Mouse (Mus musculus) heart, adult 8-10 months (tissue): ENCODE measurements at regions not wholly inside any gene's neighbourhood (a gene's known extent, or its start where the extent isn't known, plus 50 kb on each side); places are given as distances from the start of the nearest gene placed in this dataset.

Source experiments
- DNase-seq: peaks from one replicate; pipeline ENCODE4 v3.0.0; 2022; ENCODE audit warnings: low spot score

DNA sequence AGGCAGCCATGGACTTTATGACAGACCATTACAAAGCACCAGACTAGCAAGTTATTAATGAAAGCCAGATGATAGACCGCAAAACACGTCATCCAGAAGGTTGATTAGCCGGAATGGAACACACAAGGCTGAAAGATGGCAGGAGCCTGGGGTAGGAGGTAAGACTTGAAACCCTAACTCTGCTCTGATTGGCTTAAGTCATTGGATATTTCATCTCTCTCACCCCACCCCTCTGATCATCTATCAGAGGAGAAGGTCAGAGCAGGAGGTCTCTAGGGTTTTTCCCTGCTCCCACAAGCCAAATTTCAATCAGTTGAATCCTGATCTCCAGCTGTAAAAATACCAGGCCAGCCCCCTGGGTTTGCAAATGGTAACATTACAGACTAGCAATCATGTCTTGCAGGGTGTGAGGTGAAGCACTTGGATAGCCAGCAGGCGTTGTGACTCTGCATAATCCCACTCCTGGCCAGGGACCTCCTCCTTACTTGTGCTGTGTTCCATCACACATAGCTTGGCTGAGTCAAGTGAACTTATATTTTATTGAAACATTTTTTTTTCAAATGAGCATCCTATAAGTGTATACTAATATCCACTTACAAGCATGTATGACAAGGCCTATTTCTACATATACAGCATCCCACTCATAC is 114.6 kb upstream of the Tnp1 start:
- no peak for DNase-seq

DNA sequence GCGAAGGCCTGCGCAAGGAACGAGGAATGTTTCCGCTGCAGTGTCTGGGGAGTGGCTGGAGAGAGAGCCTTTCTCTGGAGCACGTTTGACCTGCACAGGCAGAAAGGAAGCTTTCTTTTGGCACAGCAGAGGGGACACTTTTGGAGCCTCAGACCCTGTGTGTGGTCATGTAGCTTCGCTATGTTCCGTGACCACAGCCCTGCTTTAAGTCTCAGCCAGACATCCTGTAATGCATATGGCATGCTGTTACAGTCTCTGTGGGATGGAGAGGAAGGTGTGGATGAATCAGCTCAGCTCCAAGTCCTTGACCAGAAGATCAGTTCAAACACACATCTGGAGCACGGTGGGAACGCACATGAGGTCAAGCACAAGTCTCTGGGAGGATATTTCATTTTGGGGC is 107.3 kb upstream of the Tnp1 start:
- DNase-seq: no peak

DNA sequence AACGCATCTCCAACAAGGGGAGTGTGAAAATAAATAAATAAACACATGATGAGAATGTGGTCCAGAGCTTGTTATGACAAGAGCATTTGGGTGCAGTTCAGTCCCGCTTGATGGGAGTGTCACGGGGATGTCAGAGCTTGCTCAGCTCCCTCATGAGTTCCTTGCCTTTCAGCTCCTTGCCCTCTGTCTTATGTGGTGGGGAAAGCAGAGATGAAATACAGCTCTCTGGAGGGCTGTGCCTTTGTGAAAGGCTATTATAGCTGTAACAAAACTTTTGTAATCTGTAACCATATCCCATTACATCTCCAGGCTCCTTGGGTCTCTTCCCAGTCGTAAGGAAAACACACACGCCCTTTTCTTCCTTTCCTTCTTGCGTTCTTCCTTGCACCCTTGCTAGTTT is 103.0 kb upstream of the Tnp1 start:
- DNase-seq: no peak

DNA sequence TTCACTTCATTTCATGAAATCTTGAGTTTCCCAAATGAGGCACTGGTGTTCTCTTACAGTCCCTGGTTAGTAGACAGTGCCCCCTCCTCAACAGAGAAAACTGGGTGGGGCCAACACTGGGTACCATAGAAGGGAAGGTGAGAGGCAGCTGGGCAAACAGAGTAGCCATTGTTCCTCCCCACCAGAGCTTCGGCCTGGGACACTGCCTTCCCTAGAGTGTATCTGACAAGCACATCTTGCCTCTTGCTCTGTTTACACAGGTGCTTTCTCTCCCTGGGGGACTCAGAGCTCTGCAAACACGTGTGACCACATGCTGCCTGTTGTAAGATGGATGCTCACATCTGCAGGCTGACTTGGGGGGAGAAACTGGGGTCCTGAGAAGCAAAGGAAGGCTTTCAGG is 100.8 kb upstream of the Tnp1 start:
- no peak for DNase-seq

DNA sequence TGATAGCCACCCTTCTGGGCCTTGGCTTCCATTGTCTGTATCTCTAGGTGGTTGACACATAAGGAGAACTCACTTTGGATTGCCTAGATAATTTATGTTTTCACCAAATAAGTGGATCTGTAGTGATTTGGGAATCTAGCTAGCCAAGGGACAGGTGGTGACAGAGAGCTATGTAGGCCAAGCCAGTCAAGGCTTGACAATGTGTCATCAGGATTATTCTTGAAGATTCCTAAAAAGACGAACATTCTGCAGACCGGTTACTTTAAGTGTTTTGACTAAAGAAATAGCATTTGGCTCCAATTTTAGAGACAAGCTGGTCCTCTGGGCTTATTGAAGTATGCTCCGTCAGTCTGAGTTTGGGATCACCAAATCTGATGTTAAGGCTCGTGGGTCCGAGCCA is 100.1 kb upstream of the Tnp1 start:
- DNase-seq: no peak

DNA sequence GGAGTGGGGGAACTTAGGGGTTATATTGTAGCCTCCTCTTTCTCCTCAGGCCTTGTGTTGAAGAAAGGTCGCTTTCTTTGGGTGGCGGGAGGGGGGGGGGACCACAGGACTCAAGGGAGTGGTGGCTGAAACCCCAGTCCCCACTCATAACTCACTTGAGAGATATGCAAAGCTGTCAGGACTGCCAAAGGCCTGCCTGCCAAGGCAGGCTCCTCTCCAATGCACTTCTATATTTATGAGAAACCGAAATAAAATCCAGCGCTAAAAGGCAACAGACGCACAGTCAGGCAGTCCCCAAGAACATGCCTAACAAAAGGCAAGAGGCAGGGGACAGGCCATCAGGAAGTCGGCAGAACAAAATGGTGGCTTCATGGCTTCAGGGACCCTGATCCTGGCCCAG is 97.4 kb upstream of the Tnp1 start:
- peak; percentile 32 for DNase-seq

DNA sequence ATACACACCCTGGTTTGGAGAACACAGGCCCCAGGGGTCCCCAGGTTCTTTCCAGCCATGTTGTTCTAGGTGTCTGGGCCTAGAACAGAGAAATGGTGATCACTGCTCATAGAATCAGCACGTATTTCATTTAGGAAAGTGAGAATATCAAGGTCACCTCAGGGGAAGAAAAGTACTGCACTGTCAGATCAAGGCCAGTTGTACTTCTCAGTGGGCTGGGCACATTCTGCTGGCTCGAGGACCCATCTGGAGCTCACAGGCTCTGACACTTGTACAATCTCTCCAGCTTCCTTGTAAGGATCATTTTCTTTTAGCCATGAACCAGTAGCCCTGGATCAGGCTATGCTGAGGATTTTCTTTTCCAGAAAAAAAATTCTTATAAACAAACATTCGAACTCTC is 97.0 kb upstream of the Tnp1 start:
- DNase-seq: no peak

DNA sequence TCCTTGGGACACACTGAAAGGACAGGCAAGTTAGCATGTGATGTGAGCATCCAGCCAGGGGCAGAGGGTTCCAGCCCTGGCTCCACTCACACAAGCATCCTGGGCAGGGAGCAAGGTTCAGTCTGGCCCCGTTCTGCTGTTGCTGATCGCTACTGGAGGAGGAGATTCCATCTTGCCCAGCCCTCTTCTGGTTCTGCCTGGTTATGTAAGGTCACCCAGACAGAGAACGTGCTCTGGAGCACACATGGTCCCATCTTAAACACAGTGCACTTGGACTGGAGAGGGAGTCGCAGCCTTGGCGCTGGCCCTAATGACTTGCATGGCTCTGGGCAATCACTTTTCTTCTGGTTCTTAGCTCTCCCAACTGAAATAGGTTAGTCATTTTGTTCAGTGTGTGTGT is 96.2 kb upstream of the Tnp1 start:
- DNase-seq: peak; percentile 17

DNA sequence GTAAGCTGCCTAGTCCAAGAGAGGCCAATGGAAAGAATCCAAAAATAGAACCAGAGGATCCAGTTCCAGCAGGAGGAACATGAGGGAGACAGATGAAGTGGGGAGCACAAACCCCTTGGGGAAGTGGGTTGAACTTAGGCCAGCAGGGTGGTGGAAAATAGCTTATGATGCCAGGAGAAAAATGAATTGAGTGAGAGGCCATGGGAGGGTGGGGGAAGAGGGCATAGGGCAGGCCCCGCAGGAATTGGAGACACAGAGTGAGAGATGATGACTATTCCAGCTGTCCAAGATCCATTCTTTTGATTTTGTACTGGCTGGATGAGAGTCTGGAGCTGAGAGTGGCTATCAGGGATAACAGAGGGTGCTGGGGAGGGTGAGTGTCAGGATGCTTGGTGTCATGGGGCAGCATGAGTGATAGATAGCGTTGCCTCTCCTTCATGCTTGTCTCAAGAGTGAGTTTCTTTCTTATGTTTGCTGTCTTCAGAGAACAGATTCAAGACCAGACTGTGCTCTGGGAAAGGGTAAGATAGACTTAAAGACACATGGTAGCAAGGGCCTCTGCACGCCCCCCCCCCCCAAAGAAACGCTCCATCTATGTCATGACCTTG is 90.3 kb upstream of the Tnp1 start:
- DNase-seq: peak; percentile 60

DNA sequence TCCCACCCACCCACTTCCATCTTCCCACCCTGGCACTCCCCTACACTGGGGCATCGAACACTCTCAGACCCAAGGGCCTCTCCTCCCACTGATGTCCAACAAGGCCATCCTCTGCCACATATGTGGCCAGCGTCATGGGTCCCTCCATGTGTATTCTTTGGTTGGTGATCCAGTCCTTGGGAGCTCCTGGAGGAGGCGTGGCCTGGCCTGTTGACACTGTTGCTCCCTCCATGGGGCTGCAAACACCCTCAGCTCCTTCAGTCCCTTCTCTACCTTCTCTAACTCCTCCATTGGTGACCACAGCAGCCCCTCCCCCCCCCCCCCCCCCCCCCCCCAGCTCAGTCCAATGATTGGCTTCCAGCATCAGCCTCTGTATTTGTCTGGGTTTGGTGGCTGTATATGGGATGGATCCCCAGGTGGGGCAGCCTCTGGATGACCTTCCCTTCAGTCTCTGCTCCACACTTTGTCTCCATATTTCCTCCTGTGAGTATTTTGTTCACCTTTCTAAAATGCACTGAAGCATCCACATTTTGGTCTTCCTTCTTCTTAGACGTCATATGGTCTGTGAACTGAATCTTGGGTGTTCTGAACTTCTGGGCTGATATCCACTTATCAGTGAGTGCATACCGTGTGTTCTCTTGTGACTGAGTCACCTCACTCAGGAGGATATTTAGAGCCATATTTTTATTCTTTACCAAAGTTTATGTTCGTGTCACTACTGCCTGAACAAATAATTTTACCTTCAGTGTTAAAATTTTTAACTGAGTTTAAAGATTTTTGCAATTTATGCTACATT is 82.1 kb upstream of the Tnp1 start:
- no peak for DNase-seq

DNA sequence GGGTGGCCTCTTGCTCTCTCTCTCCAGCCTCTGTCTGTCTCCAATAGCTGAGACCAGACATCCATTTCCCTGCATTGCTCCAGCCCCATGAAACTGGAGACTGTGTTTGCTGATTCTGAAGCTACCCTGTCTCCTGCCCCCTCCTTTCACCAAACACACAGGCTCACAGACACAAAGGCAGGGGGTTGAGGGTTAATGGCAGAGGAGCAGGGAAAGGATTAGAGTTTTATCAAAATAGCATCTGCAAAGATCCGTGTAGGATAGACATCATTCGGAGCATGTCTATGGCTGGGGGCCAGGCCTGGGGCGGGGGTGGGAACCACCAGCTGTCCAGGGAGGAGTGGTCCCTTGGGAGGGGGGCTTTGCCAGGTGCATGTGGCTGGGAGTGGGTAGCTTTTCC is 73.9 kb upstream of the Tnp1 start:
- DNase-seq: no peak

DNA sequence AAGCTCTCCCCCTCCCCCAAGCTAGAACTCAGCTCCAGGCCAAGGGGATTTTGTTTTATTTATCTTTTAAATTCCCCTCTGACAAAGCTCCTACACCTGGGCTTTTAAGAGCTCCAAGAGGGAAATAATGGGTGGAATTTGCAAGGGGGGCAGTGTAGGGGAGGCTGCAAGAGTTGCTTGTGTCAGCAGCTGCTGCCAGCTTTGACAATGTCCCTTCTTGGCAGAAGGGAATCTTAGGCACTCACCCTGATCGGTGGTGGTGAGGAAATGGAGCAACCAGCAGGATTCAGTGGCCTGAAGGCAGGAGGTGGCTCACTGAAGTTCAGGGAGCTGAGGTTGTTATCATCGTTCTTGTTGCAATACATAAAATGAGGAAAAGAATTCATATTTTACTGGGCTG is 72.8 kb upstream of the Tnp1 start:
- no peak for DNase-seq

DNA sequence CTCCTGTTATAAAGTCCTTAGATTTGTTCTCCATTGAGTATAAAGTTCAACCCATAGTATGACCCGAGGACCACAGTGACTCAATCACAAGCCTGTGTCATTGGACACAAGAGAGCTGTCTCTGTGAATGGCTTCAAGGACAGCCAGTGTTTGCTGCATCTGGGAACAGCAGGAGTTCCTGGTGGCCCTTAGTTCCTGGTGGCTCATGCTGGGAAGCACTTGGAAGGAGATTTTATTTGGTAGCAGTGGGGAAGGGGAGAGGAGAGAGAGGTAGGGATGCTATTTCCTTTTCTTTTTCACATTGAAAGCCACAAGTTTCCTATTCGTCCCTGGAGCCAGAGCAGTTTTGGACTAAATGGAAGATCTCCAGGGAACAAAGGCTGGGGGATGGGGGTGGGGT is 69.2 kb upstream of the Tnp1 start:
- DNase-seq: no peak

DNA sequence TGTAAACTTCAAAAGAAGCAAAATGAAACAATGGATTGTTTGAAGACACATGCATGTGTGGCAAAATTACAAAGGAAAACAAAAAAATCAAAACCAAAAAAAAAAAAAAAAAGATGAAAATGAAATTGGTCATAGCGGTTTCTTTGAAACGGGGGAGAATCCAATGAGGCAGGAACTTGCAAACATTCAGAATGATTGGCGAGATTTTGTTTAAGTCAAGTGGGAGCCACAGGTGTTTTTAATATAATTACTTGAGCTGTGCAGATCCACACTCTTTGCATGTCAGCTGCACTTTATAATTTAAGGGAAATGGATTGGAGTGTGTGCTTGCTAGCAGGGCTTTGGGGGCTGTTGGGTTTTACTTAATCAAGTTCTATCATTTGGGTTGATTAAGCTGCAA is 67.7 kb upstream of the Tnp1 start:
- DNase-seq: no peak

DNA sequence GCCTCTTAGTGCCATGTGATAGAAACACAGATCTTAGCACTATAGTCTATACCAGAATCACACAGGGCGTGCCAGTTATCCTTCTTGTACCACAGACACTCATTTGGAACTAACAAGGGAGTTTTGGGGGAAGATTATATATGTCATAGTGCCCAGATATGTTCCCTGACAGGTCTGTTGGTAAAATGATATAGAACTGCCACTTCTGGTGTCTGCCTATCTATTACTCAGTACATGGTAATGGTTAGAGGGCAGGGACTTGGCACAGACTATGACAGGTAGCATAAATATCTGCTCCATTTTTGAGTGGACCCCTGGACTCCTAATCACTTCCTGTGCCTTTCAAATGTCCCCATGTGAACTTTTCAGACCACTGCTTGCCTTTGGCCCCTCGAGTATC is 63.8 kb upstream of the Tnp1 start:
- DNase-seq: no peak

DNA sequence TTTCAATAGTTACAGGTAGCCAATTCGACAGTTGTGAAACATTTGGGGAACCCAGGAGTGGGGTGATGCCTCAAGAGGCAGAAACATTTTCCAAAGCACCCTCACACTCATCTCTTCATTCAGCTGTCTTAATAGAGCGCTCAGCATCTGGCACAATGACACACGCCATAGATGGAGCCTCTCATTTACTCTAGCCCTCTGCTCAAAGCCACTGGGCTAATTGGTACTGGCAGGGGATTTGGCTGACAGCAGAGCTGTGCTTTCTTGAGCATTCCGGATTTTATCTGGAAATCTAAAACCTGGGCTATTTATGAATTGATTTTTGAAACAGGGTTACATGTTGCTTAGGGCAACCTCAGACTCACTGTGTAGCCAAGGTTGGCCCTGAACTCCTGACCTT is 61.4 kb upstream of the Tnp1 start:
- DNase-seq: no peak

DNA sequence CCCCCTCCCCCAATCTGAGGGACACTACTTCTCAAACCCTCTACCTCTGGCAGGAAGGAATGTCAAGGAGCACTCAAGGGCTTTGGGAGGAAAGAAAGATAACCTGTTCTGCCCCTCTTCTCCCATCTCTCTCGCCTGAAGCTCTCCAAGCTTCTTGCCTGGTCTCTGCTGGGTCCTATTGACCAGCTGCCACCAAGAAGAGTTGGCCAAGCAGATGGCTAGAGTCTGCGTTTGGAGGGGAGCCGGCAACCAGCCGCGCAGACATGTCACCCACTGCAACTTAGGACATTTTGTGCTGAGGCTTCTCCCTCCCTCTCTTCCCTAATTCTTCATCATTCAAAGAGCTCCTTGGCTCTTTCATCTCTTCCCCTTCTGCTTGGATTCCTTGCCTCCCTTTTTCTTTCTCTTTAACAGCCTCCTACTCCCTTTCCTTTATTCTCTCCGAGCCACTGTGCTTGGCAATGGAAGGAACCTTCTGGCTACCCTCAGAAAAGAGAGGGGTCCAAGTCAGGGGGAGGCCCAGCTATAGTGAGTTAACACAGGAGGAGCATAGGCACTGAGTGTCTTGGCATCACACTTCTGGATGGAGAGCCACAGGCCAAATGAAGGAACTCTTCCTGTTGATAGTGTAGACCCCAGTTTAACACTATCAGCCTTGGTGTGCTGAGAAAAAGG is 60.1 kb upstream of the Tnp1 start:
- no peak for DNase-seq

DNA sequence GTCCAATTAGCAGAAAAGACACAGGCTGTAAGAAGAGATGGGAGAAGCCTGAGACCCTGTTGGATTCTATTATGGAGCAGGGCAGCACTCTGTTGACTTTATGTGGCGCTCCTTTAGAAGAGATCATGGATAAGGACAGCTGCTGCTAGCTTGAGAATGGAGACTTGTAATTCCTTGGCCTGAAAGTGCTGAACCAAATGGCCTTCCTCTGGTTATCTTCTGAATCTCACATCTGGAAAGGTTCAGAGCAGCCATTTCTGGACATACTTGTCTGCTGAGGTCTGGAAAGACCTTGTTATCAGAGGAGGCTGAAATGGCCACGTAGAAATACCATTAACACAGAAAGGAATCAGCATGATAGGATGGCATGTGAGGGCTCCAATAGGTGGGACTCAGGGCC is 59.5 kb upstream of the Tnp1 start:
- DNase-seq: no peak

DNA sequence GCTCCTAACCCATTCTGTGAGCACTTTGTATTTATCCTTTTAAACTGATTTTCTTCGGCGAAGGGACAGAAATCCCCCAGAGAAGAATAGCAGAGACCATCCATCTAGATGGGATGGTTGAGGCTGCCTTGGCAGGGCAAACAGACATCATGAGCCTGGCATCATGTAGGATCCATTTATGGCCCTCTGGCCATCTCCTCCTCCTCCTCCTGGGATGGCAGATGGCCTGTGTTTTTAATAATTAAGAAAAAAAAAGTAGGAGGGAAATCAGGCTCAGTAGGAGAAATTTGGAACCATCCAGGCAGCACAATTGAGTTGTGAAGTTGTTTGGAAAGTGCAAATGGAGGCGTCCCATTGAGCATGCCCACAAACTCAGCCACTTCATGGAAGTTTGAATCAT is 58.8 kb upstream of the Tnp1 start:
- no peak for DNase-seq

DNA sequence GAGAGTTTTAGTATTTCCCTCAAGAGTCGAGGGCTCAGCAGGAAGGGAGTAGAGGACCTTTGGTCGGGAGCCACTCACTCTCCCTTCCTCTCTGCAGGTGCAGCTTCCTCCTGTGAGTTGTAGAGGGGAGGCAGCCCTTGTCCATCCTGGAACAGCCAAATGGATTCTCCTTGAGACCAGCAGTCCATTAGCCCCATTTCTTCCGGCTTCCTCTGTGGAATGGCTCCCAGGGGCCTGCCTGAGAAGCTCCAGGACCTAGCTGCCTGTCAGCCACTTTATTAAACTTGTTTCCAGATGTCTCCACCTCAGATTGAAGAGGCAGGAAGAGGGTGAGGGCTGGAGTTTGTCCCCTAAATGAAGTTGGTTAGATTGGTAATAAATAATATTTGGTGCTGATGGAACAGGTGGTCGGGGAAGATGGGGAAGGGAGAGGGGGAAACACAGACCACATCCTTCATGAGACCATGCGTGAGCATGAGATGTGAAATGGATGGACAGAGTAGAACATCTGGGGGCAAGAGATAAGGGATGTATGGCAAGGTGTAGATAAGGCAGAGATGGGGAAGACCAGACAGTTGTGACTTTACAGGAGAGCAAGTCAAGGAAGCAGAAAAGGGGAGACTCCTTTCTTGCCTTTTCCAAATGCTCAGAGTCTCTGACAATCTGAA is 56.7 kb upstream of the Tnp1 start:
- peak; percentile 46 for DNase-seq

DNA sequence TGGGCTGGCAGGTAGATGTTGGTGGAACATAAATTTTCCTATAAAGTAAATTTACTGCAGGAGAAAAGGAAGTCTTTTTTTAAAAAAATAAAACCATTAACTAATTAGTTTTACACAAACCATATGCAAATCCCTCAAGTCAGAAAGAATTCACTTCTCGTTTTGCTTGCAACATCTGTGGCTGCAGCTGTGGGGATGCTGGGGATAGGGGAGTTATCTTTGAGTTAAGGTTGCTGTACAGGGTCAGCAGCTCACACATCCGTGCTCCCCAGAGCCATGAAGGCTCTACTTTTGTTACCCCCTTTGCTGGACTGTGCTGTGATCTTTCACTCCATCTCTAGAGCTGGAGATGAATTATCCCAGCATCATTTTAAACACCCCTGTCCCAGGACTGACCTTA is 54.4 kb upstream of the Tnp1 start:
- no peak for DNase-seq
